Mouse (Mus musculus): ENCODE measurements at regions not wholly inside any gene's neighbourhood (a gene's known extent, or its start where the extent isn't known, plus 50 kb on each side); places are given as distances from the start of the nearest gene placed in this dataset.

DNA sequence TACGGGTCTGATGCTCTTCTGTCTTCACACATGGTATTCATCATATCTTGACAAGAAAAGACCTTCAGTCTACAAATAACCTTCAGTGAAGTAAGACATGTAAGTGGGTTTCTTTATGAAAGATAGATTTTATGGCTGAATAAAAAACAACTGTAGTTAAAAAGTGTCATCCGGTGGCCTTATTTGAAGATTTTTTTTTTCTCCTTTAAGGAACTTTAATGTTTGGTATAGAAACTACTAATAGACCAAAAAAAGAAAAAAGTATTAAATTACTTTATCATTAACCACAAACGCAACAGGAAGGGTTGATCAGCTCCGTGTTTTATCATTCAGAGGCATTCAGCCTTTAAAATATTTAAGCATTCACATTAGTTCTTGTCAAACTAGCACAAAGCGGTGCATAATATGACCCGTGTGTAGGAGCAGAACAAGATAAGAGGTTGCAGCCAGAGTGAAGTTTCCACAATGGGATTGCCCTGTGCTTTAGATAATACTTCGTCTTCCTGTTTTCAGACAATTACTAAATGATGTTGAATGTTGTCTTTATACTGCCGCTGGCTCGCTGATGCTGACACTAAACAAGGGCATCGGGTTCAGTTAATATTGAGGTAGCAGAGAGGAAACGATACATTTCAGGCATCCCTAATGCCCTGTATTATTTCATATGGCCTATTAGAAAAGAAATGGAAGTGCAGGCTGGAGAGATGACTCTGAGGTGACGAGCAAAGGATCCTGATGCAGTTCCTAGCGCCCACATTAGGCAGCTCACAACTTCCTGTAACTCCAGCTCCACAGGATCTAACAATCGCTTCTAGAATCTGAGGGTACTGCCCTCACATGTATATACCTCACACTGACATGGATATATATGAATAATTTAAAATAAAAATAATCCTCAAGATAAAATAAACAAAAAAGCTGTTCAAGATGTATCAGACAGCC, 244.8 kb downstream of the Rpl36a-ps1 start:
- Histone ChIP-seq H3K4me3 (ENCODE audit: insufficient read depth, low read depth, low read length) (no peak overlapping the region), H3K27ac (ENCODE audit: insufficient read depth, low read depth, low read length) (no peak overlapping the region), H3K4me1 (ENCODE audit: control insufficient read depth, insufficient read depth, low read length) (no peaks in the 10 kb centered on the region), H3K27me3 (replicated peaks; ENCODE audit: control insufficient read depth, insufficient read depth, low read length) (no peaks in the 10 kb centered on the region), H3K36me3 (ENCODE audit: control insufficient read depth, insufficient read depth, low read length) (no peaks in the 10 kb centered on the region)
- no peak for DNase-seq
- TF ChIP-seq CTCF (conservative IDR thresholded peaks at IDR 0.05; ENCODE audit: insufficient read depth, insufficient read length, low read depth, low read length) (no peak), POLR2A (IDR thresholded peaks at IDR 0.05; ENCODE audit: low read depth, low read length) (no peak)
- WGBS, result 80% methylated on average over 14 of the region's 14 CpGs

DNA sequence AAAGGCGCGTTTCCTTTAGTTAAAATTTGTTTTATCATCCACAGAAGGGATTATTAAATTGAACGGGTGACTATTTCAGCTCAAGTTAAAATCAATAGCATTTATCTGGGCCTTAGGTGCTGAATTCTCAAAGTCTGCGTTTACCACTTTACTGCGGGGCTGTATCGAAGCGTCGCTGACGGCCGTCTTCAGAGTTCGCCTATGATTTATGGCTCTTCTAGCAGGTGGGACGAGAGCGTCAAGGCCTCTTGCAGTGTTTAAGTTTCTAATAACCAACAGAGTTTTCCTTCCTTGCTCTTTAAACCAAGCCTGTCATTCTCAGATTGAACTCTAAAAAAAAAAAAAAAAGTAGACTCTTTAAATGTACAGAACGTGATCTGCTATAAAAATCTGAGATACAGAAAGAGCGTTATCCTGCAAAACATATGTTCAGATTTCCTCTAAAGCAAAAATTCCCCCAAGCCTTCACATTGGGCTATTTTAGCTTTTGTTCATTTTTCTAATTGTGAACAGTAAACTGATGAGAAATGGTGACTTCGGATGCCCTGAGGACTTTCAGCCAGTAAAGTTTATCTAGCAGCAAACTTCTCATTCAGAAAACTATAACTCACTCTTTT, 246.9 kb downstream of the Rpl36a-ps1 start:
- TF ChIP-seq CTCF (conservative IDR thresholded peaks at IDR 0.05; ENCODE audit: insufficient read depth, insufficient read length, low read depth, low read length) (no peak), POLR2A (IDR thresholded peaks at IDR 0.05; ENCODE audit: low read depth, low read length) (no peak)
- Histone ChIP-seq H3K4me3 (ENCODE audit: insufficient read depth, low read depth, low read length) (no peak overlapping the region), H3K4me1 (ENCODE audit: control insufficient read depth, insufficient read depth, low read length) (no peaks in the 10 kb centered on the region), H3K27ac (ENCODE audit: insufficient read depth, low read depth, low read length) (no peak overlapping the region), H3K27me3 (replicated peaks; ENCODE audit: control insufficient read depth, insufficient read depth, low read length) (no peaks in the 10 kb centered on the region), H3K36me3 (ENCODE audit: control insufficient read depth, insufficient read depth, low read length) (no peaks in the 10 kb centered on the region)
- 47% methylated on average over 16 of the region's 16 CpGs for WGBS
- no peak for DNase-seq

DNA sequence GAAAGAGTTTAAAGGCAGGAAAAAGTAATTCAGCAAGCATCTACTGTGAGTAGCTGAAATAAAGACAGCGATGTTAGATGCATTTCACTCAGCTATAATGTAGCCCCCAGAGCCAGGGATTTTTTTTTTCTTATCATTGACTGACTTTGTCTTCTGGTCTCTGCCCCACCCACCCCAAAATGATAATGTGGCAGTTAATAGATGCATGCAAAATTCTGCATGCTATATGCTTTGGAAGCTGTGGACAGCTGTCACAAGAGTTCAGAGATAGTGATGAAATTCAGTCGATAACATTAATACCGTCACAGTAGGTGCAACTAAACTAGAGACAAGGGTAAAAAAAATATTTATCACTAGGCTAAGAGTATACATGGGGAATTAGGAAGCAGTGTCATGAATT, 263.7 kb downstream of the Rpl36a-ps1 start:
- TF ChIP-seq CTCF (conservative IDR thresholded peaks at IDR 0.05; ENCODE audit: insufficient read depth, insufficient read length, low read depth, low read length) (no peak), POLR2A (IDR thresholded peaks at IDR 0.05; ENCODE audit: low read depth, low read length) (no peak)
- no peak for DNase-seq
- Histone ChIP-seq H3K27me3 (replicated peaks; ENCODE audit: control insufficient read depth, insufficient read depth, low read length) (no peaks in the 10 kb centered on the region), H3K4me3 (ENCODE audit: insufficient read depth, low read depth, low read length) (no peak overlapping the region), H3K4me1 (ENCODE audit: control insufficient read depth, insufficient read depth, low read length) (no peaks in the 10 kb centered on the region), H3K27ac (ENCODE audit: insufficient read depth, low read depth, low read length) (no peak overlapping the region), H3K36me3 (ENCODE audit: control insufficient read depth, insufficient read depth, low read length) (no peaks in the 10 kb centered on the region)
- WGBS, result 94% methylated on average over 3 of the region's 3 CpGs

DNA sequence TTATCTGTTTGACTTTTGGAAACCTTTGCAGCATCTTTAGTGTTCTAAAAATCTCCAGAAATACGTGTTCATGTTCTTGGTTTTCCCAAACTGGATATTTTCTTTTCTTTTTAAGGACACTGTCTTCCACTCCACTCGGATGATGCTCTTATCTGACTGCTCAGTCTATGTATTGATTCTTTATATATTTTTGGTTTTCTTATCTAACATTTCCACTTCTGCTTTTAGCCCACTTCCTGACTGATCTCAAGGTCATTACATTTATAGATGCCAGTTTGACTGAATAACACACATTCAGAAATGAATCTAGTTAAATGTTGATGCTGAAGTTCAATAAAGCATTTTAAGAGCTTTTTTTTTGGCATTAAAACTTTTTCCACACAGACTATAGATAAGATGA, 265.3 kb downstream of the Rpl36a-ps1 start:
- no peaks in the 10 kb centered on the region for H3K4me1 ChIP-seq (ENCODE audit: control insufficient read depth, insufficient read depth, low read length)
- H3K27ac ChIP-seq (ENCODE audit: insufficient read depth, low read depth, low read length), result no peak overlapping the region
- DNase-seq, result no peak
- H3K4me3 ChIP-seq (ENCODE audit: insufficient read depth, low read depth, low read length), result no peak overlapping the region
- no peaks in the 10 kb centered on the region for H3K27me3 ChIP-seq (replicated peaks; ENCODE audit: control insufficient read depth, insufficient read depth, low read length)
- no peak for TF ChIP-seq POLR2A (IDR thresholded peaks at IDR 0.05; ENCODE audit: low read depth, low read length)
- TF ChIP-seq CTCF (conservative IDR thresholded peaks at IDR 0.05; ENCODE audit: insufficient read depth, insufficient read length, low read depth, low read length), result no peak
- no peaks in the 10 kb centered on the region for H3K36me3 ChIP-seq (ENCODE audit: control insufficient read depth, insufficient read depth, low read length)
- WGBS, result 64% methylated on average over 2 of the region's 2 CpGs

DNA sequence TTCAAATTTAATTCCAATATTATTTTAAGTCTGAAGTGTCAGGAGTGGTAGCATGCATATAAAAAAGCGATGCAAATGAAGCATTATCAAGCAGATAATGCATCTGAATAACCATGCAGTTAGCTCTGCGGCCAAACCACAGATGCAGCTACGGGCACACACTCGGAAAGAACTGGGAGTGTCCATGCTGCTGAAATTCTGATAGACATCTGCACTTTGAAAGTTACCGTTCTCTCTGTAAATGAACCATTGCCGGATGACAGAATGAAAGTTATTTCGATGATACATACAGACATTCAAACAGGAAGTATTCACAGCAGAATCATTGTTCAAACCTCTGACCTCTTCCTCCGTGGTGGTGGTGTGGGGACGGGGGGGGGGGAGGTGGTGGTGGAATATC, 271.6 kb downstream of the Rpl36a-ps1 start:
- DNase-seq, result no peak
- Histone ChIP-seq H3K4me3 (ENCODE audit: insufficient read depth, low read depth, low read length) (no peak overlapping the region), H3K27ac (ENCODE audit: insufficient read depth, low read depth, low read length) (no peak overlapping the region), H3K27me3 (replicated peaks; ENCODE audit: control insufficient read depth, insufficient read depth, low read length) (no peaks in the 10 kb centered on the region), H3K4me1 (ENCODE audit: control insufficient read depth, insufficient read depth, low read length) (no peaks in the 10 kb centered on the region), H3K36me3 (ENCODE audit: control insufficient read depth, insufficient read depth, low read length) (no peaks in the 10 kb centered on the region)
- 72% methylated on average over 9 of the region's 9 CpGs for WGBS
- TF ChIP-seq CTCF (conservative IDR thresholded peaks at IDR 0.05; ENCODE audit: insufficient read depth, insufficient read length, low read depth, low read length) (no peak), POLR2A (IDR thresholded peaks at IDR 0.05; ENCODE audit: low read depth, low read length) (no peak)

DNA sequence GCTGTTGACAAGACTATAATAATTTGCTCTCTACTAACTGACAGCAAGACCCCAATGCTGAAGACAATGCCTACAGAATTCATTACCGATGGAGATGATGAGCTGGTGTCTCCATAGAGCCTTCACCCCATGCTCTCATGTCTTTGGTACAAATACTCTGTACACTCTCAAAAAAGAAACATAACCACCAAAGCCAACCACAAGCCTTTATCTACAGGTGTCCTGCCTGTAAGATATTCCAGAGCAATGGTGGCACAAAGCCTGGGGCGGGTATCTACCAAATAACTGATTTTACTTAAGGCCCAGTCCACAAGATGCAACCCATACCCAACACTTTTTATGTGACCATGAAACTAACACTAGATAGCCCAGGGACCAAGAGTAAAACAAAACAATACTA, 273.1 kb downstream of the Rpl36a-ps1 start:
- no peak for DNase-seq
- no peaks in the 10 kb centered on the region for H3K27me3 ChIP-seq (replicated peaks; ENCODE audit: control insufficient read depth, insufficient read depth, low read length)
- H3K27ac ChIP-seq (ENCODE audit: insufficient read depth, low read depth, low read length), result no peak overlapping the region
- TF ChIP-seq CTCF (conservative IDR thresholded peaks at IDR 0.05; ENCODE audit: insufficient read depth, insufficient read length, low read depth, low read length) (no peak), POLR2A (IDR thresholded peaks at IDR 0.05; ENCODE audit: low read depth, low read length) (no peak)
- 92% methylated on average over 2 of the region's 2 CpGs for WGBS
- no peak overlapping the region for H3K4me3 ChIP-seq (ENCODE audit: insufficient read depth, low read depth, low read length)
- no peaks in the 10 kb centered on the region for H3K4me1 ChIP-seq (ENCODE audit: control insufficient read depth, insufficient read depth, low read length)
- no peaks in the 10 kb centered on the region for H3K36me3 ChIP-seq (ENCODE audit: control insufficient read depth, insufficient read depth, low read length)

DNA sequence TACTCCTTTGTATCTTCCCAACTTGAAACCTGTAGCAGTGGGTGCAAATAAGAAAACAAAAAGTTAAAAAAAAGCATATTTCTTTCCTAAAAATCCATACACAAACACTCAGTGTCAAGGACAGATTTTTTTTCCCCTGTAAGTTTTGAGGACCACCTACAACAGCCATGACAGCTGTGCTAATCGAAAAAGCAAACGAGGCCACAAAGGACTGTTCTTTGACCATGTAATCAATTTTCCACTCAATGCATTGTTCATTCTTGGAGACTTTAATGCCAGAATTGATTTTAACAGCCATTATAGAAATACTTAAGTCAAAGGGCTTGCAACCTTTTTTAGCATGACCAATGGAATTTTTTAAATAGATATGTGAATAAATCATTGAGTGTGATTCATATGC, 286.1 kb downstream of the Rpl36a-ps1 start:
- H3K36me3 ChIP-seq (ENCODE audit: control insufficient read depth, insufficient read depth, low read length), result no peaks in the 10 kb centered on the region
- no peaks in the 10 kb centered on the region for H3K4me1 ChIP-seq (ENCODE audit: control insufficient read depth, insufficient read depth, low read length)
- TF ChIP-seq CTCF (conservative IDR thresholded peaks at IDR 0.05; ENCODE audit: insufficient read depth, insufficient read length, low read depth, low read length) (no peak), POLR2A (IDR thresholded peaks at IDR 0.05; ENCODE audit: low read depth, low read length) (no peak)
- H3K4me3 ChIP-seq (ENCODE audit: insufficient read depth, low read depth, low read length), result no peak overlapping the region
- no peak for DNase-seq
- no peak overlapping the region for H3K27ac ChIP-seq (ENCODE audit: insufficient read depth, low read depth, low read length)
- no peaks in the 10 kb centered on the region for H3K27me3 ChIP-seq (replicated peaks; ENCODE audit: control insufficient read depth, insufficient read depth, low read length)
- 88% methylated on average over 2 of the region's 2 CpGs for WGBS

Measured in kidney, adult 2 months (tissue).